Mouse (Mus musculus): ENCODE results near the gene Fbxw8.

The Fbxw8 gene

GRCm38 (mm10) chr5:118155565-118155947 lies 292 bp upstream of the Fbxw8 start:
- DNase-seq (ENCODE audit: low read depth, low spot score), result no peak

- peak; percentile 94 for DNase-seq (ENCODE audit: low read depth, low spot score)
Observed at GRCm38 (mm10) chr5:118149711-118150110, 5.6 kb downstream of the Fbxw8 start.

- DNase-seq (ENCODE audit: low read depth, low spot score), result no peak
Observed at GRCm38 (mm10) chr5:118147264-118147663, 8.0 kb downstream of the Fbxw8 start.

GRCm38 (mm10) chr5:118145999-118146679 lies 9.1 kb downstream of the Fbxw8 start:
- peak; percentile 45 for DNase-seq (ENCODE audit: low read depth, low spot score)

- no peak for DNase-seq (ENCODE audit: low read depth, low spot score)
Observed at GRCm38 (mm10) chr5:118145458-118145857, 9.8 kb downstream of the Fbxw8 start.

GRCm38 (mm10) chr5:118144770-118145169 lies 10.5 kb downstream of the Fbxw8 start:
- DNase-seq (ENCODE audit: low read depth, low spot score), result no peak

- DNase-seq (ENCODE audit: low read depth, low spot score), result no peak
Observed at GRCm38 (mm10) chr5:118144327-118144726, 10.9 kb downstream of the Fbxw8 start.

- DNase-seq (ENCODE audit: low read depth, low spot score), result peak; percentile 87
Observed at GRCm38 (mm10) chr5:118143211-118144026, 11.8 kb downstream of the Fbxw8 start.

GRCm38 (mm10) chr5:118142471-118142870 lies 12.8 kb downstream of the Fbxw8 start:
- DNase-seq (ENCODE audit: low read depth, low spot score), result no peak

GRCm38 (mm10) chr5:118139630-118140029 lies 15.6 kb downstream of the Fbxw8 start:
- DNase-seq (ENCODE audit: low read depth, low spot score), result no peak

GRCm38 (mm10) chr5:118136391-118136790 lies 18.9 kb downstream of the Fbxw8 start:
- no peak for DNase-seq (ENCODE audit: low read depth, low spot score)

GRCm38 (mm10) chr5:118128651-118129050 lies 26.6 kb downstream of the Fbxw8 start:
- peak; percentile 65 for DNase-seq (ENCODE audit: low read depth, low spot score)

- peak; percentile 74 for DNase-seq (ENCODE audit: low read depth, low spot score)
Observed at GRCm38 (mm10) chr5:118128208-118128607, 27.1 kb downstream of the Fbxw8 start.

GRCm38 (mm10) chr5:118126671-118127070 lies 28.6 kb downstream of the Fbxw8 start:
- no peak for DNase-seq (ENCODE audit: low read depth, low spot score)

GRCm38 (mm10) chr5:118123096-118123495 lies 32.2 kb downstream of the Fbxw8 start:
- peak; percentile 34 for DNase-seq (ENCODE audit: low read depth, low spot score)

- DNase-seq (ENCODE audit: low read depth, low spot score), result no peak
Observed at GRCm38 (mm10) chr5:118121928-118122327, 33.3 kb downstream of the Fbxw8 start.

GRCm38 (mm10) chr5:118120670-118121069 lies 34.6 kb downstream of the Fbxw8 start:
- DNase-seq (ENCODE audit: low read depth, low spot score), result peak; percentile 36

GRCm38 (mm10) chr5:118118922-118119321 lies 36.3 kb downstream of the Fbxw8 start:
- DNase-seq (ENCODE audit: low read depth, low spot score), result no peak

GRCm38 (mm10) chr5:118118351-118118750 lies 36.9 kb downstream of the Fbxw8 start:
- no peak for DNase-seq (ENCODE audit: low read depth, low spot score)

- DNase-seq (ENCODE audit: low read depth, low spot score), result no peak
Observed at GRCm38 (mm10) chr5:118113617-118114016, 41.6 kb downstream of the Fbxw8 start.

- DNase-seq (ENCODE audit: low read depth, low spot score), result no peak
Observed at GRCm38 (mm10) chr5:118113043-118113442, 42.2 kb downstream of the Fbxw8 start.

GRCm38 (mm10) chr5:118108794-118109440 lies 46.3 kb downstream of the Fbxw8 start:
- DNase-seq (ENCODE audit: low read depth, low spot score), result no peak

Data from skeletal muscle tissue, adult 2 months (tissue).